Mouse (Mus musculus) forebrain, embryonic 11.5 days (tissue): ENCODE measurements around the gene Agmo. TPM values are rescaled to one million over a fixed set of nuclear protein-coding genes. Genes with fewer than 3 reads are reported as not detected.

Source experiments
- polyA plus RNA-seq: library from polyadenylated mRNA; unstranded; fragments of >200 nt; fragmentation: Nextera tagmentation; extraction: Ambion mirVana; gene quantifications from 2 replicates; pipeline ENCODE4 v1.2.1, GENCODE M21; 2014

Gene Agmo
- polyA plus RNA-seq, 1 experiment from 2014 or later, result 0.37 TPM

Other genes with a start within 250 kb of the Agmo start
- gene Meox2, start 133.1 kb upstream of the Agmo start, polyA plus RNA-seq, result 0.15 and 0.33 TPM in 2 replicates